Mouse (Mus musculus) ES-E14 (cell line): Measurements from ENCODE around the gene Vmn1r76. TPM values are rescaled to one million over a fixed set of nuclear protein-coding genes. Genes with fewer than 3 reads are reported as not detected.

ENCODE experiments used
- DNase-seq: peaks from one replicate; pipeline ENCODE4 v3.0.0-alpha.2; 2013; ENCODE audit warnings: low read depth, low spot score
- H3K27ac ChIP-seq: 2 replicates; pipeline ENCODE4 v1.5.1; 2012; ENCODE audit warnings: low read depth, mild to moderate bottlenecking, low read length, moderate library complexity, mixed read lengths; ENCODE audit not compliant: poor library complexity, insufficient read depth, severe bottlenecking
- H3K36me3 ChIP-seq: 2 replicates; pipeline ENCODE4 v1.6.1; 2012; ENCODE audit warnings: mild to moderate bottlenecking, low read length, moderate library complexity, mixed read lengths; ENCODE audit not compliant: control insufficient read depth, poor library complexity, insufficient read depth, severe bottlenecking
- H3K4me1 ChIP-seq, 2 experiments: fragments of 150-350 bp in 1 of 2; sonication (generic) in 1 of 2; 2 replicates each; pipeline ENCODE4 v1.6.1; 2012; ENCODE audit warnings: low read length in 2 of 2, mild to moderate bottlenecking in 1 of 2, mixed read lengths in 1 of 2; ENCODE audit not compliant: control insufficient read depth in 2 of 2, insufficient read depth in 2 of 2, poor library complexity in 1 of 2
- H3K4me3 ChIP-seq, 2 experiments: fragments of 150-350 bp in 1 of 2; sonication (generic) in 1 of 2; 2 replicates each; pipeline ENCODE4 v1.5.1; 2012; ENCODE audit warnings: low read length in 2 of 2, low read depth in 1 of 2, mild to moderate bottlenecking in 1 of 2, mixed read lengths in 1 of 2; ENCODE audit not compliant: insufficient read depth in 1 of 2, poor library complexity in 1 of 2, severe bottlenecking in 1 of 2
- H3K9ac ChIP-seq: 2 replicates; pipeline ENCODE4 v1.6.1; 2012; ENCODE audit warnings: low read depth, mild to moderate bottlenecking, low read length, mixed read lengths; ENCODE audit not compliant: poor library complexity, insufficient read depth, severe bottlenecking
- H3K9me3 ChIP-seq: fragments of 150-350 bp; sonication (generic); 2 replicates; pipeline ENCODE4 v1.6.1; 2012; ENCODE audit warnings: low read depth, mild to moderate bottlenecking, low read length; ENCODE audit not compliant: control insufficient read depth, insufficient read depth
- CHD2 ChIP-seq: IDR thresholded peaks from 2 replicates; pipeline ENCODE4 v1.6.1; 2014; ENCODE audit warnings: mild to moderate bottlenecking, low read depth, low read length, inconsistent platforms
- HCFC1 ChIP-seq: IDR thresholded peaks from 2 replicates; pipeline ENCODE4 v1.6.1; 2012; ENCODE audit warnings: low read length, inconsistent platforms, borderline replicate concordance; ENCODE audit not compliant: insufficient read depth
- MAFK ChIP-seq: IDR thresholded peaks from 2 replicates; pipeline ENCODE4 v1.6.1; 2014; ENCODE audit warnings: mild to moderate bottlenecking, low read depth, low read length, inconsistent platforms; ENCODE audit not compliant: insufficient read depth
- ZC3H11A ChIP-seq: IDR thresholded peaks from 2 replicates; pipeline ENCODE4 v1.6.1; 2012; ENCODE audit warnings: low read depth, mild to moderate bottlenecking, inconsistent platforms, low read length, borderline replicate concordance
- ZNF384 ChIP-seq: IDR thresholded peaks from 2 replicates; pipeline ENCODE4 v1.6.1; 2012; ENCODE audit warnings: low read depth, low read length, inconsistent platforms
- in situ Hi-C, 2 experiments: fragments of 600-800 bp; cut with MboI; formaldehyde crosslinking; loops; one replicate each; pipeline ENCODE4 v1.15.1; 2025; ENCODE audit warnings: low sequenced_read_pairs in 2 of 2, inconsistent platforms in 1 of 2; ENCODE audit not compliant: unreplicated experiment in 2 of 2
- total RNA-seq: library from RNA; depleted of rRNA; stranded (reverse); fragments of 300-350 nt; gene quantifications from 2 replicates; pipeline ENCODE4 v1.2.3, GENCODE M21; 2012; rRNA removed

Vmn1r76 gene
- not detected in 2 replicates for total RNA-seq

DNA sequence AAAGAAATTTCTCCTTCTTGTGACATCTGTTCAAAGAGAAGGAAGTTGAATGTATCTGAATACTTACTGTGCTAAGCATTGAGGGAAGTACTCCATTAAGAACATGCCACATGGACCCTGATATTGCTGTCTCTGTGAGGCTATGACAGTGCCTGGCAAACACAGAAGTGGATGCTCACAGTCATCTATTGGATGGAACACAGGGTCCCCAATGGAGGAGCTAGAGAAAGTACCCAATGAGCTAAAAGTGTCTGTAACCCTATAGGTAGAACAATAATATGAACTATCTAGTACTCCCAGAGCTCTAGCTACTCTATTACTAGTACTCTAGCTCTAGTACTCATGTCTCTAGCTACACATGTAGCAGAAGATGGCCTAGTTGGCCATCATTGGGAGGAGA is at the start of gene Vmn1r76:
Gene Vmn1r76 (minus strand): TSS at position 101 of the 400 bp plus-strand sequence.
- no peak for DNase-seq
- H3K9ac ChIP-seq: no peak within 1 kb of the TSS
- no peak within 1 kb of the TSS for H3K4me3 ChIP-seq
- in situ Hi-C loops: no loop called here
- TF ChIP-seq CHD2 (no peak), ZNF384 (no peak), ZC3H11A (no peak), MAFK (no peak), HCFC1 (no peak)
- H3K36me3 ChIP-seq: no peaks in the 10 kb centered on the region
- no peaks in the 10 kb centered on the region for H3K9me3 ChIP-seq
- H3K4me1 ChIP-seq: no peaks in the 10 kb centered on the region
- H3K27ac ChIP-seq: no peak within 1 kb of the TSS

DNA sequence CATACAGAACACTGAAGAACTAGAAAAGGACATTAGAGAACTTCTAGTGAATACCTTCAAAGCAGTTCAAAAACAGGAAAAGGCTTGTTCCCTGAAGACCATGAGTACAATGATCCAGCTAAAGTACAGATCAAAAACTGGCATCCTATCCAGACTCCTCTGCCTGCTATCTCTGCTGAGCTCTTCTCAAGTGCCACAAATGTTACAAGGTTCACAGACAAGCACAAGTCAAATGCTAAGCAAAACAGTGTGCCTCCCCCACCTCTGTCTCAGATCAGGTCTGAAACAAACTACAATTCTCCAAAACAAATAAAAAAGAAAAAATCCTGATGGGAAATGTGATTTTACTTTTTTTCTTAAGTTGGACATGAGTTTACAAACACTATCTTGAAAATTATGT is 34.6 kb upstream of the Vmn1r76 start:
- Histone ChIP-seq H3K4me3 (no peak overlapping the region), H3K27ac (no peak overlapping the region), H3K36me3 (no peaks in the 10 kb centered on the region), H3K9ac (no peak overlapping the region), H3K4me1 (no peaks in the 10 kb centered on the region), H3K9me3 (no peaks in the 10 kb centered on the region)
- no peak for DNase-seq
- in situ Hi-C loops: no loop called here
- no peak for TF ChIP-seq CHD2
- no peak for TF ChIP-seq MAFK
- no peak for TF ChIP-seq ZNF384
- no peak for TF ChIP-seq HCFC1
- TF ChIP-seq ZC3H11A: no peak

DNA sequence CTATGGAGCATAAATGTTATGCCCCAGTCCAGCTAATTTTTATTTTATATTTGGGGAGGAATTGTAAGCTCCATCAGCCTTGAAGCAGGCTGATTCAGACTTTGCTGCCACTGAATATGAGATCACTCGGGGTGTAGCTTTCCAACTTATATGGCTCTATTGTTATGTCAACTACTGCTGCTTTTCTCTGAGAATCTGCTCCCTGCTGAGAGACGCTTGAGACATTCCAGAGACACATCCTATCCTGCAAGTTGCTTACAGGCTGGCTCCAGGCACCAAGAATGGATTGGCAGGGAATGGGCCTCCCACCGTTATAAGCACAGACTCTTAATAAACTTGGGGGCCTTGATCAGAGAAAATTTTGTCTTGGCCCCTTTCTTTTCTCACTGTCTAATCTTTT is 10.0 kb upstream of the Vmn1r76 start:
- Histone ChIP-seq H3K36me3 (no peaks in the 10 kb centered on the region), H3K4me3 (no peak overlapping the region), H3K9me3 (no peaks in the 10 kb centered on the region), H3K9ac (no peak overlapping the region), H3K4me1 (no peaks in the 10 kb centered on the region), H3K27ac (no peak overlapping the region)
- peak; percentile 3 for DNase-seq
- in situ Hi-C loops: no loop called here
- TF ChIP-seq ZNF384 (no peak), CHD2 (no peak), HCFC1 (no peak), ZC3H11A (no peak), MAFK (no peak)

DNA sequence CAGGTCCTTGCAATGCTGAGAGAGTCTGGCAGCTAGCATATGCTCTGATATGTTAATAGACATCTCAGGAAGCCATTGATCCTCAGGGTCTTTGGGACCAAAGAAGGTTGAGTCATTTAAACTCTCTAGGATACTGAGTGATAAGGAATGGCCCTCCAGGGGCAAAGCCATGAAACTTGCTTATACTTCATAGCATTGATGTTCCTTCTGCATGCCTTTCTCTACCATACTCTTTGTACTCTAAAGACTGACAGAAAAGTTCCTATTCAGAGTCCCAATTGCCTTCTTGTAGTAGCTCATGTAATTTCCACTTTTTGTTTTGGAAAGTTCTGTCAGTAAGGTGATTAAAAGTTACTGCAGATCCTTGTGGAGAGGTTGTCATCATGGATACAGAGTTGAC is 63.7 kb downstream of the Vmn1r76 start, which contains the start of gene Vmn1r75:
Gene Vmn1r75 (plus strand): TSS at position 301 of the 400 bp plus-strand sequence.
- DNase-seq: no peak
- H3K4me3 ChIP-seq: no peak within 1 kb of the TSS
- no peak for TF ChIP-seq CHD2
- TF ChIP-seq MAFK: no peak
- no peak for TF ChIP-seq ZNF384
- TF ChIP-seq HCFC1: no peak
- no peak for TF ChIP-seq ZC3H11A
- H3K27ac ChIP-seq: no peak within 1 kb of the TSS
- no peak within 1 kb of the TSS for H3K9ac ChIP-seq
- H3K4me1 ChIP-seq: no peaks in the 10 kb centered on the region
- in situ Hi-C loops: no loop called here
- H3K9me3 ChIP-seq: no peaks in the 10 kb centered on the region
- no peaks in the 10 kb centered on the region for H3K36me3 ChIP-seq

Other genes with a start within 250 kb of the Vmn1r76 start
- gene Vmn1r73, start 207.9 kb downstream of the Vmn1r76 start, total RNA-seq: not detected in 2 replicates
- gene Vmn1r74, start 104.2 kb downstream of the Vmn1r76 start, total RNA-seq: not detected in 2 replicates
- not detected in 2 replicates for gene Vmn1r75, start 63.6 kb downstream of the Vmn1r76 start, total RNA-seq
- gene Vmn1r77, start 98.5 kb upstream of the Vmn1r76 start, total RNA-seq: not detected in 2 replicates
- not detected in 2 replicates for gene Vmn1r78, start 212.0 kb upstream of the Vmn1r76 start, total RNA-seq
- gene Vmn1r79, start 233.1 kb upstream of the Vmn1r76 start, total RNA-seq: not detected in 2 replicates